Mouse (Mus musculus) intestine, embryonic 15.5 days (tissue): ENCODE results near the gene Tbc1d32. TPM values are rescaled to one million over a fixed set of nuclear protein-coding genes. Genes with fewer than 3 reads are reported as not detected.
A peak's percentile ranks its signal among the peaks of the same experiment; 100 is the strongest.
"Not testable (repeated sequence)": the region's sequence is repeated elsewhere in the genome, so short reads cannot be mapped to it uniquely, and the experiment has no call there.

Source experiments
- ATAC-seq: fragments of 200-750 bp; cut with Nextera tagmentation; 2 replicates; pipeline ENCODE4 v1.8.0; 2017; ENCODE audit warnings: moderate TSS enrichment, moderate library complexity
- H3K27ac ChIP-seq: fragments of 300-500 bp; sonication (generic); 2 replicates; pipeline ENCODE4 v1.5.1; 2015; ENCODE audit warnings: mild to moderate bottlenecking, inconsistent platforms
- H3K27me3 ChIP-seq: fragments of 300-500 bp; sonication (generic); replicated peaks from 2 replicates; pipeline ENCODE4 v1.6.1; 2015; ENCODE audit warnings: inconsistent platforms
- H3K36me3 ChIP-seq: fragments of 300-500 bp; sonication (generic); 2 replicates; pipeline ENCODE4 v1.6.1; 2015; ENCODE audit warnings: inconsistent platforms
- H3K4me1 ChIP-seq: fragments of 300-500 bp; sonication (generic); replicated peaks from 2 replicates; pipeline ENCODE4 v1.6.1; 2015; ENCODE audit warnings: inconsistent platforms
- H3K4me2 ChIP-seq: fragments of 300-500 bp; sonication (generic); replicated peaks from 2 replicates; pipeline ENCODE4 v1.6.1; 2015; ENCODE audit warnings: mild to moderate bottlenecking, inconsistent platforms
- H3K4me3 ChIP-seq: fragments of 300-500 bp; sonication (generic); replicated peaks from 2 replicates; pipeline ENCODE4 v1.5.1; 2015; ENCODE audit warnings: inconsistent platforms
- H3K9ac ChIP-seq: fragments of 300-500 bp; sonication (generic); 2 replicates; pipeline ENCODE4 v1.6.1; 2015; ENCODE audit warnings: inconsistent platforms
- H3K9me3 ChIP-seq: fragments of 300-500 bp; sonication (generic); 2 replicates; pipeline ENCODE4 v1.6.1; 2016; ENCODE audit warnings: inconsistent platforms
- WGBS: fragments of 180-500 bp; shearing (Covaris S2); methylation state at CpG from one replicate; pipeline ENCODE4 v1.1.7; 2015; 5-methylcytosine and 5-hydroxymethylcytosine counted together
- polyA plus RNA-seq: library from polyadenylated mRNA; unstranded; fragments of >200 nt; fragmentation: Nextera tagmentation; extraction: Ambion mirVana; gene quantifications from 2 replicates; pipeline ENCODE4 v1.2.1, GENCODE M21; 2015

Gene Tbc1d32
- 2.5 and 2.8 TPM in 2 replicates for polyA plus RNA-seq

- no peaks in the 10 kb centered on the region for H3K27me3 ChIP-seq
- H3K27ac ChIP-seq, result peak within 1 kb of the TSS; percentile 67; the same call in 1 of the 2 replicates
- H3K4me3 ChIP-seq, result peak within 1 kb of the TSS; percentile 55
- 3% methylated on average over 42 of the region's 42 CpGs for WGBS
- H3K9ac ChIP-seq, result peak within 1 kb of the TSS; percentile 43; the same call in 1 of the 2 replicates
- H3K9me3 ChIP-seq, result no peaks in the 10 kb centered on the region
- 0 out of 2 replicates have a peak, but pooled peaks cover 2% of the 10 kb centered on the region for H3K4me1 ChIP-seq
- peak within 1 kb of the TSS; percentile 66 for H3K4me2 ChIP-seq
- ATAC-seq, result peak; percentile 100
- no peaks in the 10 kb centered on the region for H3K36me3 ChIP-seq
Measured at GRCm38 (mm10) chr10:56228568-56229209, at the start of gene Tbc1d32. Tbc1d32 (minus strand) TSS chr10:56228689.

GRCm38 (mm10) chr10:56227771-56228275 lies 666 bp downstream of the Tbc1d32 start:
- no peak overlapping the region for H3K9ac ChIP-seq
- H3K4me3 ChIP-seq, result peak overlapping the region; percentile 55
- no peaks in the 10 kb centered on the region for H3K9me3 ChIP-seq
- WGBS, result 76% methylated on average over 8 of the region's 8 CpGs
- no peak for ATAC-seq
- no peak overlapping the region for H3K27ac ChIP-seq
- H3K27me3 ChIP-seq, result no peaks in the 10 kb centered on the region
- H3K36me3 ChIP-seq, result no peaks in the 10 kb centered on the region
- 0 out of 2 replicates have a peak, but pooled peaks cover 2% of the 10 kb centered on the region for H3K4me1 ChIP-seq
- peak overlapping the region; percentile 66 for H3K4me2 ChIP-seq

GRCm38 (mm10) chr10:56215797-56216196 lies 12.7 kb downstream of the Tbc1d32 start:
- no peak for ATAC-seq

GRCm38 (mm10) chr10:56210343-56210742 lies 18.1 kb downstream of the Tbc1d32 start:
- Histone ChIP-seq H3K4me2 (no peak overlapping the region), H3K27me3 (no peaks in the 10 kb centered on the region), H3K4me1 (no peaks in the 10 kb centered on the region), H3K27ac (no peak overlapping the region), H3K9ac (no peak overlapping the region), H3K36me3 (no peaks in the 10 kb centered on the region), H3K9me3 (no peaks in the 10 kb centered on the region), H3K4me3 (no peak overlapping the region)
- ATAC-seq, result no peak
- WGBS, result 88% methylated on average over 1 of the region's 1 CpGs

More at GRCm38 (mm10) chr10:56215797-56216196, 12.7 kb downstream of the Tbc1d32 start:
- WGBS, result 69% methylated on average over 3 of the region's 3 CpGs
- H3K9ac ChIP-seq, result no peak overlapping the region
- no peaks in the 10 kb centered on the region for H3K9me3 ChIP-seq
- no peak overlapping the region for H3K4me2 ChIP-seq
- H3K4me3 ChIP-seq, result no peak overlapping the region
- H3K36me3 ChIP-seq, result no peaks in the 10 kb centered on the region
- no peaks in the 10 kb centered on the region for H3K4me1 ChIP-seq
- H3K27me3 ChIP-seq, result no peaks in the 10 kb centered on the region
- H3K27ac ChIP-seq, result no peak overlapping the region

GRCm38 (mm10) chr10:56206802-56207404 lies 21.6 kb downstream of the Tbc1d32 start:
- no peak overlapping the region for H3K4me2 ChIP-seq
- no peak overlapping the region for H3K27ac ChIP-seq
- H3K36me3 ChIP-seq, result no peaks in the 10 kb centered on the region
- 35% methylated on average over 8 of the region's 8 CpGs for WGBS
- H3K9ac ChIP-seq, result no peak overlapping the region
- no peaks in the 10 kb centered on the region for H3K27me3 ChIP-seq
- peak; percentile 67; the same call in 1 of the 2 replicates for ATAC-seq
- no peaks in the 10 kb centered on the region for H3K4me1 ChIP-seq
- no peak overlapping the region for H3K4me3 ChIP-seq
- H3K9me3 ChIP-seq, result no peaks in the 10 kb centered on the region

GRCm38 (mm10) chr10:56204348-56204747 lies 24.1 kb downstream of the Tbc1d32 start:
- Histone ChIP-seq H3K4me3 (no peak overlapping the region), H3K4me2 (no peak overlapping the region)

GRCm38 (mm10) chr10:56199902-56200301 lies 28.6 kb downstream of the Tbc1d32 start:
- Histone ChIP-seq H3K4me3 (no peak overlapping the region), H3K9ac (no peak overlapping the region), H3K4me1 (no peaks in the 10 kb centered on the region), H3K27ac (no peak overlapping the region), H3K4me2 (no peak overlapping the region), H3K9me3 (no peaks in the 10 kb centered on the region), H3K27me3 (no peaks in the 10 kb centered on the region), H3K36me3 (no peaks in the 10 kb centered on the region)
- peak; percentile 36; the same call in 1 of the 2 replicates for ATAC-seq

More at GRCm38 (mm10) chr10:56204348-56204747, 24.1 kb downstream of the Tbc1d32 start:
- Histone ChIP-seq H3K9ac (no peak overlapping the region), H3K36me3 (no peaks in the 10 kb centered on the region), H3K9me3 (no peaks in the 10 kb centered on the region), H3K4me1 (no peaks in the 10 kb centered on the region), H3K27ac (no peak overlapping the region), H3K27me3 (no peaks in the 10 kb centered on the region)
- WGBS, result 88% methylated on average over 2 of the region's 2 CpGs
- no peak for ATAC-seq

- Histone ChIP-seq H3K9me3 (no peaks in the 10 kb centered on the region), H3K4me3 (no peak overlapping the region), H3K4me2 (no peak overlapping the region), H3K4me1 (no peaks in the 10 kb centered on the region), H3K27ac (no peak overlapping the region), H3K9ac (no peak overlapping the region), H3K27me3 (no peaks in the 10 kb centered on the region), H3K36me3 (no peaks in the 10 kb centered on the region)
- no peak for ATAC-seq
- 83% methylated on average over 3 of the region's 3 CpGs for WGBS
Measured at GRCm38 (mm10) chr10:56198691-56199090, 29.8 kb downstream of the Tbc1d32 start.

GRCm38 (mm10) chr10:56194310-56194709 lies 34.2 kb downstream of the Tbc1d32 start:
- H3K4me2 ChIP-seq, result no peak overlapping the region
- no peaks in the 10 kb centered on the region for H3K9me3 ChIP-seq
- no peak overlapping the region for H3K4me3 ChIP-seq
- H3K9ac ChIP-seq, result no peak overlapping the region
- no peaks in the 10 kb centered on the region for H3K27me3 ChIP-seq
- ATAC-seq, result no peak
- H3K4me1 ChIP-seq, result no peaks in the 10 kb centered on the region
- H3K36me3 ChIP-seq, result no peaks in the 10 kb centered on the region
- no peak overlapping the region for H3K27ac ChIP-seq
- 86% methylated on average over 7 of the region's 7 CpGs for WGBS

GRCm38 (mm10) chr10:56181727-56182126 lies 46.8 kb downstream of the Tbc1d32 start:
- Histone ChIP-seq H3K9ac (no peak overlapping the region), H3K4me3 (no peak overlapping the region), H3K27ac (no peak overlapping the region), H3K27me3 (no peaks in the 10 kb centered on the region), H3K9me3 (no peaks in the 10 kb centered on the region), H3K4me2 (no peak overlapping the region), H3K4me1 (no peaks in the 10 kb centered on the region), H3K36me3 (no peaks in the 10 kb centered on the region)
- WGBS, result 90% methylated on average over 1 of the region's 1 CpGs
- peak; percentile 69 for ATAC-seq

- WGBS, result 61% methylated on average over 5 of the region's 5 CpGs
Measured at GRCm38 (mm10) chr10:56173184-56173583, 55.3 kb downstream of the Tbc1d32 start.

GRCm38 (mm10) chr10:56167721-56168120 lies 60.8 kb downstream of the Tbc1d32 start:
- H3K36me3 ChIP-seq, H3K4me3 ChIP-seq, H3K27me3 ChIP-seq, ATAC-seq, H3K4me2 ChIP-seq, H3K9me3 ChIP-seq, H3K4me1 ChIP-seq, H3K27ac ChIP-seq, H3K9ac ChIP-seq: not testable (repeated sequence)

More at GRCm38 (mm10) chr10:56173184-56173583, 55.3 kb downstream of the Tbc1d32 start:
- no peak overlapping the region for H3K4me3 ChIP-seq
- no peak overlapping the region for H3K4me2 ChIP-seq
- H3K27ac ChIP-seq, result no peak overlapping the region
- H3K9me3 ChIP-seq, result no peaks in the 10 kb centered on the region
- no peak overlapping the region for H3K9ac ChIP-seq
- no peak for ATAC-seq
- H3K36me3 ChIP-seq, result no peaks in the 10 kb centered on the region
- no peaks in the 10 kb centered on the region for H3K4me1 ChIP-seq
- no peaks in the 10 kb centered on the region for H3K27me3 ChIP-seq
